In the genomic region with DNA sequence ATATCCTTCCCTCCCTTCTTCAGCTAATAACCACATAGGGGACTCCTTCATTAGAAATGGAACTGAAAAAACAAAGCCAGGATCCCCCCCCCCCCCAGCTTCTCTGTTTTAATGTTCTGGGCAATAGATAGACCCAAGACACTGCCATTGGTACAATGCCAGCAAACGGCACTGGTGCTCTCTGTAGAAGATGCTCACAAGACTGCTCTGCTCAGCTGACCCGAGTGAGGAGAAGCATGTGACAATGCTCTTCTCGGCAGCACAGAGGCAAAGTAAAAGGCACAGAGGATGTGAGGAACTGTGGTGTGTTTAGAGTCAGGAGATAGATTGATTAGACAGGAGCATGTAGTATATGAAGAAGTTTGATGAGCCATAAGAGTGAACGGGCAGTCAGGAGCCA, we compare ENCODE assay signal across 18 mouse cellular contexts.
DNase-seq lines count a peak whose midpoint lies in the region; ATAC-seq and TF ChIP-seq lines count a peak whose summit lies in the region.
"Had no signal": no experiment of that assay in that cellular context is flagged by ENCODE, and none has a peak within 500 bp of the region (broad histone marks: within the 10 kb centered on the region; RNA-seq: fewer than 3 reads in every experiment).

No protein-coding gene starts in this region.

- 45% methylated on average over 4 of the region's 4 CpGs for WGBS in hindbrain, embryonic 16.5 days
- WGBS in hindbrain, embryonic 13.5 days = 56% methylated on average over 4 of the region's 4 CpGs
- 76% methylated on average over 4 of the region's 4 CpGs for whole genome bisulfite sequencing in midbrain, postnatal 0 days
- 89% methylated on average over 4 of the region's 4 CpGs for WGBS in midbrain, embryonic 10.5 days

- H3K27ac ChIP-seq in hindbrain, embryonic 16.5 days (ENCODE audit: low read depth, low read length) = no peak overlapping the region
- no peak overlapping the region for H3K27ac ChIP-seq in hindbrain, embryonic 13.5 days
- no peak overlapping the region for H3K27ac ChIP-seq in midbrain, postnatal 0 days (ENCODE audit: low read depth, low read length)
- H3K27ac ChIP-seq in midbrain, embryonic 10.5 days (replicated peaks) = no peak overlapping the region
- H3K27ac ChIP-seq: embryonic facial prominence, embryonic 13.5 days; forebrain, embryonic 12.5 days; heart, adult 2 months; heart, embryonic 15.5 days; hindbrain, embryonic 10.5 days had no signal

- no peaks in the 10 kb centered on the region for H3K27me3 ChIP-seq in hindbrain, embryonic 16.5 days (replicated peaks; ENCODE audit: control insufficient read depth, insufficient read depth, low read length)
- H3K27me3 ChIP-seq in hindbrain, embryonic 13.5 days = no peaks in the 10 kb centered on the region
- H3K27me3 ChIP-seq in midbrain, postnatal 0 days (ENCODE audit: insufficient read depth, low read length) = no peaks in the 10 kb centered on the region
- H3K27me3 ChIP-seq in midbrain, embryonic 10.5 days (ENCODE audit: low read depth, poor library complexity, severe bottlenecking) = no peaks in the 10 kb centered on the region; the same call in 1 of the 2 replicates
- H3K27me3 ChIP-seq: embryonic facial prominence, embryonic 13.5 days; forebrain, embryonic 12.5 days; heart, embryonic 15.5 days had no signal

- DNase-seq in kidney, postnatal 25 days = peak; percentile 27 to 55
- no peak for DNase-seq in kidney, adult 18-20 months
- peak; percentile 34 for DNase-seq in midbrain, postnatal 0 days (ENCODE audit: low spot score)
- no peak for DNase-seq in midbrain, embryonic 10.5 days (ENCODE audit: low spot score)
- DNase-seq: adrenal gland, adult 2 months; adrenal gland, postnatal 25 days; cerebellum, adult 8-10 months; cerebellum, postnatal 36 days; gastrocnemius, postnatal 10 days; heart, adult 2 months had no signal

- ATAC-seq in hindbrain, embryonic 16.5 days = peak; percentile 54; the same call in 1 of the 2 replicates
- ATAC-seq in hindbrain, embryonic 13.5 days (ENCODE audit: low FRiP score) = no peak
- ATAC-seq in midbrain, postnatal 0 days (ENCODE audit: low FRiP score) = no peak
- ATAC-seq: forebrain, embryonic 16.5 days had no signal

- H3K4me2 ChIP-seq in hindbrain, embryonic 16.5 days (ENCODE audit: low read length) = no peak overlapping the region
- H3K4me2 ChIP-seq in hindbrain, embryonic 13.5 days = no peak overlapping the region
- no peak overlapping the region for H3K4me2 ChIP-seq in midbrain, postnatal 0 days (ENCODE audit: low read depth, low read length, poor library complexity, severe bottlenecking)
- H3K4me2 ChIP-seq: embryonic facial prominence, embryonic 13.5 days; forebrain, embryonic 12.5 days; heart, embryonic 11.5 days; heart, embryonic 15.5 days had no signal

- H3K4me1 ChIP-seq in hindbrain, embryonic 16.5 days (ENCODE audit: control insufficient read depth, insufficient read depth, low read depth, low read length) = no peaks in the 10 kb centered on the region
- no peaks in the 10 kb centered on the region for H3K4me1 ChIP-seq in hindbrain, embryonic 13.5 days (replicated peaks)
- no peaks in the 10 kb centered on the region for H3K4me1 ChIP-seq in midbrain, postnatal 0 days (ENCODE audit: insufficient read depth, low read length)
- no peaks in the 10 kb centered on the region for H3K4me1 ChIP-seq in midbrain, embryonic 10.5 days
- H3K4me1 ChIP-seq: embryonic facial prominence, embryonic 13.5 days; forebrain, embryonic 12.5 days; heart, embryonic 15.5 days; hindbrain, embryonic 10.5 days had no signal

- no peak overlapping the region for H3K4me3 ChIP-seq in hindbrain, embryonic 16.5 days (ENCODE audit: low read length)
- no peak overlapping the region for H3K4me3 ChIP-seq in hindbrain, embryonic 13.5 days
- no peak overlapping the region for H3K4me3 ChIP-seq in midbrain, postnatal 0 days (ENCODE audit: low read depth, low read length)
- H3K4me3 ChIP-seq in midbrain, embryonic 10.5 days = no peak overlapping the region
- H3K4me3 ChIP-seq: embryonic facial prominence, embryonic 13.5 days; forebrain, embryonic 12.5 days; heart, adult 2 months; heart, embryonic 15.5 days; hindbrain, embryonic 10.5 days had no signal

- no peak overlapping the region for H3K9ac ChIP-seq in hindbrain, embryonic 16.5 days (ENCODE audit: low read depth, low read length)
- H3K9ac ChIP-seq in hindbrain, embryonic 13.5 days = no peak overlapping the region
- H3K9ac ChIP-seq in midbrain, postnatal 0 days (replicated peaks; ENCODE audit: low read length, poor library complexity, severe bottlenecking) = no peak overlapping the region
- H3K9ac ChIP-seq: embryonic facial prominence, embryonic 13.5 days; forebrain, embryonic 12.5 days; heart, embryonic 15.5 days had no signal

- no peaks in the 10 kb centered on the region for H3K36me3 ChIP-seq in hindbrain, embryonic 16.5 days (ENCODE audit: control insufficient read depth, insufficient read depth, low read length)
- no peaks in the 10 kb centered on the region for H3K36me3 ChIP-seq in hindbrain, embryonic 13.5 days
- H3K36me3 ChIP-seq in midbrain, postnatal 0 days (ENCODE audit: insufficient read depth, low read length) = no peaks in the 10 kb centered on the region
- no peaks in the 10 kb centered on the region for H3K36me3 ChIP-seq in midbrain, embryonic 10.5 days
- H3K36me3 ChIP-seq: embryonic facial prominence, embryonic 13.5 days; forebrain, embryonic 12.5 days; heart, embryonic 15.5 days; hindbrain, embryonic 10.5 days had no signal

- TF ChIP-seq CTCF in midbrain, postnatal 0 days (IDR thresholded peaks at IDR 0.05) = no peak

- no peaks in the 10 kb centered on the region for H3K9me3 ChIP-seq in hindbrain, embryonic 16.5 days (ENCODE audit: control insufficient read depth, low read length)
- H3K9me3 ChIP-seq in hindbrain, embryonic 13.5 days = no peaks in the 10 kb centered on the region
- no peaks in the 10 kb centered on the region for H3K9me3 ChIP-seq in midbrain, postnatal 0 days (ENCODE audit: low read length)
- H3K9me3 ChIP-seq in midbrain, embryonic 10.5 days (replicated peaks) = no peaks in the 10 kb centered on the region
- H3K9me3 ChIP-seq: embryonic facial prominence, embryonic 13.5 days; forebrain, embryonic 12.5 days; heart, embryonic 15.5 days; hindbrain, embryonic 10.5 days had no signal

Comparison
In these comparisons a context has a peak if more than half of its experiments do, and no peak if none do; other contexts are left out.
1. DNase-seq: peak in kidney, postnatal 25 days (2 of 2) and midbrain, postnatal 0 days (single experiment); none in kidney, adult 18-20 months (single experiment) and midbrain, embryonic 10.5 days (single experiment).